Mouse (Mus musculus) CH12.LX (cell line): Measurements from ENCODE around the gene Fam71e1.

Experiments
- CTCF ChIP-seq, 2 experiments: IDR thresholded peaks in 1 of 2; conservative IDR thresholded peaks in 1 of 2; 2 replicates each; pipeline ENCODE4 v1.5.1; 2011 to 2012; ENCODE audit warnings: low read depth in 2 of 2, low read length in 2 of 2, improper control_type of control experiment in 1 of 2, inconsistent platforms in 1 of 2, mild to moderate bottlenecking in 1 of 2, moderate library complexity in 1 of 2
- MAFK ChIP-seq: IDR thresholded peaks from 2 replicates; pipeline ENCODE4 v1.6.1; 2011; ENCODE audit warnings: low read length, improper control_type of control experiment; ENCODE audit not compliant: insufficient replicate concordance
- MAX ChIP-seq: IDR thresholded peaks from 2 replicates; pipeline ENCODE4 v1.6.1; 2011; ENCODE audit warnings: low read length, improper control_type of control experiment
- PAX5 ChIP-seq: IDR thresholded peaks from 2 replicates; pipeline ENCODE4 v1.6.1; 2012; ENCODE audit warnings: low read length, inconsistent platforms, mixed read lengths
- POLR2A ChIP-seq: IDR thresholded peaks from 2 replicates; pipeline ENCODE4 v1.6.1; 2011; ENCODE audit warnings: low read depth, mild to moderate bottlenecking, improper control_type of control experiment, low read length
- RCOR1 ChIP-seq: conservative IDR thresholded peaks from 2 replicates; pipeline ENCODE4 v1.6.1; 2012; ENCODE audit warnings: low read depth, mild to moderate bottlenecking, inconsistent platforms, low read length, improper control_type of control experiment
- ZKSCAN1 ChIP-seq: IDR thresholded peaks from 2 replicates; pipeline ENCODE4 v1.6.1; 2012; ENCODE audit warnings: low read depth, inconsistent platforms, low read length, improper control_type of control experiment, borderline replicate concordance

GRCm38 (mm10) chr7:44472961-44473646 lies 23.3 kb upstream of the Fam71e1 start:
- TF ChIP-seq MAFK (no peak), CTCF (conservative IDR thresholded peaks at IDR 0.05 in 1 of 2, IDR thresholded peaks at IDR 0.05 in 1 of 2; ENCODE audit: low read depth in 2 of 2, low read length in 2 of 2) (no peak), POLR2A (no peak), RCOR1 (no peak), MAX (no peak), ZKSCAN1 (no peak), PAX5 (no peak)
